Mouse (Mus musculus): Measurements from ENCODE around the gene Crtc3. TPM values are rescaled to one million over a fixed set of nuclear protein-coding genes. Genes with fewer than 3 reads are reported as not detected.

Gene Crtc3
- total RNA-seq, 2 experiments from 2014 or later: 12.1 to 15.7 TPM

Other genes with a start within 250 kb of the Crtc3 start
- gene Blm, start 153.8 kb downstream of the Crtc3 start, total RNA-seq (2021): 1 to 10 TPM; 5.2 to 5.9 TPM
- 10 to 100 TPM; 18.5 to 26.9 TPM for gene Iqgap1, start 137.1 kb upstream of the Crtc3 start, total RNA-seq (2021)
- gene Zscan2, start 172.0 kb upstream of the Crtc3 start, total RNA-seq (2021): 10 to 100 TPM; 13.4 to 15.2 TPM
- 10 to 100 TPM; 22.9 to 25.8 TPM for gene Wdr73, start 212.4 kb upstream of the Crtc3 start, total RNA-seq (2021)
- gene Nmb, start 216.2 kb upstream of the Crtc3 start, total RNA-seq (2021): 1 to 10 TPM; 3.3 to 7.1 TPM

All from left cerebral cortex, postnatal 36 days (tissue).